Mouse (Mus musculus) embryonic facial prominence, embryonic 14.5 days (tissue): ENCODE measurements around the gene Ccdc157. TPM values are rescaled to one million over a fixed set of nuclear protein-coding genes. Genes with fewer than 3 reads are reported as not detected.

Experiments
- microRNA-seq: library from miRNA; unstranded; fragments of <30 nt; microRNA quantifications from one replicate; pipeline ENCODE4, GENCODE M21; 2016; ENCODE audit warnings: borderline number of aligned reads
- polyA plus RNA-seq: library from polyadenylated mRNA; unstranded; fragments of >200 nt; fragmentation: Nextera tagmentation; extraction: Ambion mirVana; gene quantifications from 2 replicates; pipeline ENCODE4 v1.2.1, GENCODE M21; 2014

The Ccdc157 gene
- polyA plus RNA-seq, 1 experiment from 2014 or later, result 6.7 TPM

Small RNA genes within 50 kb of the gene (microRNA-seq; reads per million reads assigned to microRNA genes)
- 1.5 reads per million for gene Mir3060

Other genes starting within 250 kb of the Ccdc157 start
- gene Slc35e4, start 245.6 kb downstream of the Ccdc157 start, polyA plus RNA-seq, result 5.8 and 6.4 TPM in 2 replicates
- gene Tcn2, start 228.1 kb downstream of the Ccdc157 start, polyA plus RNA-seq, result 49.0 and 50.4 TPM in 2 replicates
- gene Pes1, start 196.3 kb downstream of the Ccdc157 start, polyA plus RNA-seq, result 59.7 and 62.9 TPM in 2 replicates
- gene 4930556J24Rik, start 183.5 kb downstream of the Ccdc157 start, polyA plus RNA-seq, result not detected in 2 replicates
- 3.2 and 3.3 TPM in 2 replicates for gene Gal3st1, start 176.7 kb downstream of the Ccdc157 start, polyA plus RNA-seq
- gene Sec14l4, start 128.8 kb downstream of the Ccdc157 start, polyA plus RNA-seq, result 0.29 and 0.88 TPM in 2 replicates
- gene Sec14l3, start 95.5 kb downstream of the Ccdc157 start, polyA plus RNA-seq, result 1.7 and 6.8 TPM in 2 replicates
- gene Mtfp1, start 64.8 kb downstream of the Ccdc157 start, polyA plus RNA-seq, result 7.5 and 8.1 TPM in 2 replicates
- 2.2 and 3.2 TPM in 2 replicates for gene Sec14l2, start 36.9 kb downstream of the Ccdc157 start, polyA plus RNA-seq
- gene Rnf215, start 25.1 kb downstream of the Ccdc157 start, polyA plus RNA-seq, result 34.8 and 36.5 TPM in 2 replicates
- 51.4 and 54.0 TPM in 2 replicates for gene Sf3a1, start 57 bp upstream of the Ccdc157 start, polyA plus RNA-seq
- 30.6 and 31.0 TPM in 2 replicates for gene Tbc1d10a, start 26.5 kb upstream of the Ccdc157 start, polyA plus RNA-seq
- gene Castor1, start 57.9 kb upstream of the Ccdc157 start, polyA plus RNA-seq, result 11.5 and 12.7 TPM in 2 replicates
- 0.12 and 0.17 TPM in 2 replicates for gene Osm, start 76.1 kb upstream of the Ccdc157 start, polyA plus RNA-seq
- gene Lif, start 97.3 kb upstream of the Ccdc157 start, polyA plus RNA-seq, result 0.57 and 0.67 TPM in 2 replicates